Mouse (Mus musculus) intestine, postnatal 0 days (tissue): Measurements from ENCODE around the gene Scn3b. TPM values are rescaled to one million over a fixed set of nuclear protein-coding genes. Genes with fewer than 3 reads are reported as not detected.

Experiments used
- ATAC-seq: fragments of 200-750 bp; cut with Nextera tagmentation; 2 replicates; pipeline ENCODE4 v1.8.0; 2017; ENCODE audit warnings: mild to moderate bottlenecking, moderate TSS enrichment, moderate library complexity
- H3K27ac ChIP-seq: fragments of 300-500 bp; sonication (generic); 2 replicates; pipeline ENCODE4 v1.5.1; 2014; ENCODE audit warnings: mild to moderate bottlenecking, low read depth, low read length, moderate library complexity
- H3K27me3 ChIP-seq: fragments of 300-500 bp; sonication (generic); replicated peaks from 2 replicates; pipeline ENCODE4 v1.6.1; 2014; ENCODE audit warnings: low read length, mixed read lengths; ENCODE audit not compliant: control insufficient read depth, insufficient read depth
- H3K36me3 ChIP-seq: fragments of 300-500 bp; sonication (generic); 2 replicates; pipeline ENCODE4 v1.6.1; 2014; ENCODE audit warnings: mild to moderate bottlenecking, moderate library complexity; ENCODE audit not compliant: control insufficient read depth, insufficient read depth
- H3K4me1 ChIP-seq: fragments of 300-500 bp; sonication (generic); replicated peaks from 2 replicates; pipeline ENCODE4 v1.6.1; 2014; ENCODE audit warnings: antibody characterized with exemption, low read length, mixed read lengths; ENCODE audit not compliant: control insufficient read depth, insufficient read depth
- H3K4me2 ChIP-seq: fragments of 300-500 bp; sonication (generic); replicated peaks from 2 replicates; pipeline ENCODE4 v1.6.1; 2014; ENCODE audit warnings: low read depth, mild to moderate bottlenecking, moderate library complexity
- H3K4me3 ChIP-seq: fragments of 300-500 bp; sonication (generic); 2 replicates; pipeline ENCODE4 v1.5.1; 2014; ENCODE audit warnings: low read depth, low read length
- H3K9ac ChIP-seq: fragments of 300-500 bp; sonication (generic); 2 replicates; pipeline ENCODE4 v1.6.1; 2014; ENCODE audit warnings: mild to moderate bottlenecking, low read depth, low read length
- H3K9me3 ChIP-seq: fragments of 300-500 bp; sonication (generic); 2 replicates; pipeline ENCODE4 v1.6.1; 2016; ENCODE audit warnings: mixed run types; ENCODE audit not compliant: control insufficient read depth
- CTCF ChIP-seq: sonication (generic); IDR thresholded peaks from 2 replicates; pipeline ENCODE4 v1.5.1; 2016; ENCODE audit warnings: low read depth, mild to moderate bottlenecking, control low read depth, antibody characterized with exemption, moderate library complexity
- WGBS: fragments of 180-500 bp; shearing (Covaris S2); extraction: QIAGEN DNeasy Blood & Tissue Kit; methylation state at CpG from one replicate; pipeline ENCODE4 v1.1.7; 2014; 5-methylcytosine and 5-hydroxymethylcytosine counted together
- polyA plus RNA-seq: library from polyadenylated mRNA; unstranded; fragments of >200 nt; fragmentation: Nextera tagmentation; extraction: Ambion mirVana; gene quantifications from 2 replicates; pipeline ENCODE4 v1.2.1, GENCODE M21; 2015

The Scn3b gene
- polyA plus RNA-seq, 1 experiment from 2014 or later: 2.4 TPM

DNA sequence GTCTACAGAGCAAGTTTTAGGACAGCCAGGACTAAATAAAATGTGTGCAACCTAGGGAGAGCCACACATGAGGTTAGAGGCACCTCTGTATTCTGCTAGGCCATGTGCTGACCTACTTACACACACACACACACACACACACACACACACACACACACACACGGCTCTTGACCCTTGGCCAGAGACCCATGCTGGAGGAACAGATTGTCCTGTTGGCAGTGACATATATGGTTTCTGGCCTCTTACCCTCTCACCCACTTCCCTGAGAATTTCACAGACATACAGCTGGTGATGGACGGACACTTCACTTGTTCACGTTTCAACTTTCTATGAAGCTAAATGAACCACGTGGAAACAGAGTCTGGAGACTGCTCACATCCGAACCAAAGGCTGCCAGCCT, 49.8 kb downstream of the Scn3b start:
- Histone ChIP-seq H3K27me3 (no peaks in the 10 kb centered on the region), H3K4me1 (peaks cover 13% of the 10 kb centered on the region; the same call in 1 of the 2 replicates), H3K4me3 (no peak overlapping the region), H3K9ac (no peak overlapping the region), H3K4me2 (peak overlapping the region; percentile 55), H3K36me3 (peaks cover 5% of the 10 kb centered on the region; the same call in 1 of the 2 replicates), H3K27ac (peak overlapping the region; percentile 88; the same call in 1 of the 2 replicates), H3K9me3 (no peaks in the 10 kb centered on the region)
- no peak for TF ChIP-seq CTCF
- 75% methylated on average over 5 of the region's 5 CpGs for WGBS
- no peak for ATAC-seq

DNA sequence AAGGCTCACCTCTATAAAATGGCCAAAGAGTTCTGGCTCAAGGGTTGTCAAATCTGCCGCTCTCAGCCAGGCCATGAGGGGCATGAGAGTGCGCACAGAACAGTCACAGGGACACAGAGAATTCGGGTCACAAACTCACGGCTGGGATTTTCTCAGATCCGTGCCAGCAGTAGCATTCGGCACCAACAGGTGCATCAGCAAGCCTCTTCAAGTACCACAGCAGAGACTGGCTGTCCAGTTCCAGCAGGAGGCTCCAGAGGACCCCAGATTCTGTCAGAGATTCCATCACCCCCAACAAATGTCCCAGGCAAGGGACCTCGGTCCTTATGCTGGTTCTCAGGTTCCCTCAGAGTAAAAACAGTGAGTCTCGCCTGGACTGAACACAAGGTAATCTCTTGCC, 51.4 kb downstream of the Scn3b start:
- TF ChIP-seq CTCF: 0 out of 2 replicates have a peak, but pooled peaks have one; percentile 26
- peak overlapping the region; percentile 13; the same call in 1 of the 2 replicates for H3K9ac ChIP-seq
- H3K9me3 ChIP-seq: no peaks in the 10 kb centered on the region
- H3K4me3 ChIP-seq: peak overlapping the region; percentile 22
- peaks cover 12% of the 10 kb centered on the region; the same call in 1 of the 2 replicates for H3K4me1 ChIP-seq
- H3K36me3 ChIP-seq: no peaks in the 10 kb centered on the region
- peak overlapping the region; percentile 55 for H3K4me2 ChIP-seq
- no peak for ATAC-seq
- peak overlapping the region; percentile 88 for H3K27ac ChIP-seq
- 83% methylated on average over 8 of the region's 8 CpGs for WGBS
- H3K27me3 ChIP-seq: no peaks in the 10 kb centered on the region

DNA sequence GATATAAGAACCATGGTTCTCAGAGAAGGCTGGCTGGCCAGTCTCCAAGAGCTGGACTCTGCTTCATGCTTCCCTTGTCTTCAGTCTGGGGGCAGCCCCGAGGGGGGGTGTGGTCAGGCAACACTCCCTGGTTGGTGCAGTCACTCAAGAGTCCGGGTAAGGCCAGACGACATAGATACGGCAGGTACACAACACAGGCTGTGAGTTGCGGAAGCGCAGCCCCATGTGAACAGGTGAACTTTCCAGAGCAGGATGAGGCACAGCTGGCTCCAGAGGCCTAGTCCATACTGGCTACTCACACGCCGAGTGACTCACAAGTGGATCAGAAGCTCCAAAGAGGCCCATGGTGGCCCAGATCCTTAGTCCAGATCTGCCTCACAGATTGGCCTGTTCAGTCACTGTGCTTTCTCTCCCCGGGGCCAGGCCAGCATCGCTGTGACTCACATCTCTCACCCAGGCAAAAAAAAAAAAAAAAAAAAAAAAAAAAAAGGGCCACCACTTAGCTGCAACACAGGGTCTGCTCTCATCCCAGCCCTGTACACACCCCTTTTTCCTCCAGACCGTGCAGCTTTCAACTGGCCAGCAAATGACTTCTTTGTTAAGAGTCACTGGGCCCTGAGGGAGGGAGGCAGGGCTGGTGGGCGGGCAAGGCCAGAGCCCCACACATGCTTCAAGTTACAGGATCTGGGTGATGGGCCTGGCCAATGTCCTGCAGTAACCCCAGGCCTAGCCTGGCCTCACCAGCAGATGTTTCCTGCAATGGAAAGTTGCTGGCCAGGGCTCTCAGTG, 52.1 kb downstream of the Scn3b start:
- Histone ChIP-seq H3K27me3 (no peaks in the 10 kb centered on the region), H3K4me3 (peak overlapping the region; percentile 22; the same call in 1 of the 2 replicates), H3K9ac (peak overlapping the region; percentile 13; the same call in 1 of the 2 replicates), H3K9me3 (no peaks in the 10 kb centered on the region), H3K4me2 (peak overlapping the region; percentile 55), H3K27ac (peak overlapping the region; percentile 88), H3K36me3 (no peaks in the 10 kb centered on the region), H3K4me1 (peaks cover 9% of the 10 kb centered on the region; the same call in 1 of the 2 replicates)
- TF ChIP-seq CTCF: no peak
- peak; percentile 75 for ATAC-seq
- WGBS: 26% methylated on average over 12 of the region's 12 CpGs

DNA sequence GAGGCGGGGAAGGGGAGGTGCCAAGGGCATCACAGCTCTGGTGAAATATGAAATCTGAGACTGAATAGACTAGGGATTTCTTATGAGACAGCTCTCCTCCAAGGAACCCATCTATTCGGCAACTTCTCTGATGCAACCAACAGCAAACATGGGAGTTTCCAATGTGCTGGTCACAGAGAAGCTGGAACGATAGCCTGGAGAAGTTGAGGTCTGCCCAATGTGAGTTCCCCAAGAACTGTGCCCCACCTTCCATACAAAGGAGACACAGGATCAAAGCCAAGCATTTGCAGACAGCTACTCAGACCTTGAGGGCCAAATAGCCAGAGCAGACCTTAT, 52.6 kb downstream of the Scn3b start:
- no peak for TF ChIP-seq CTCF

DNA sequence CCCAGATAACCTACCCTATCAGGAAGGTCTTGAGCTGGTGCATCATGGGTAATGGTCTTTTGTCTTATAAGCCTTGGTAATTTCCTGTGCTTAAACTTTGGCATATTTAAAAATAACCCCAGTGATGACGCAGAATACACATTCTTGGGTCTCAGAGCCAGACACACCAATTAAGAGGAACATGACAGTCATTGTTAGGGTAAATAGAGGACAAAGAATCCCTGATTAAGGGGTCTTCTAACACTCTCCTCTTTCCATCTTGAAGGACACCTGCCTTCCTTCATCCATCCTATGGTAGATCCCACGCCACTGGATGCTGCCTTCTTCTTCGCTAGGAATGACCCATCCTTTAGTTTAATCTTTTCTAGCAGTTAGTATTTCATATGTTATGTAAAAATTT, 53.4 kb downstream of the Scn3b start:
- ATAC-seq: no peak
- Histone ChIP-seq H3K36me3 (peaks cover 7% of the 10 kb centered on the region; the same call in 1 of the 2 replicates), H3K27me3 (no peaks in the 10 kb centered on the region), H3K9ac (no peak overlapping the region), H3K4me3 (no peak overlapping the region), H3K27ac (peak overlapping the region; percentile 88; the same call in 1 of the 2 replicates), H3K4me1 (peaks cover 9% of the 10 kb centered on the region; the same call in 1 of the 2 replicates), H3K4me2 (no peak overlapping the region), H3K9me3 (no peaks in the 10 kb centered on the region)
- TF ChIP-seq CTCF: no peak
- 89% methylated on average over 3 of the region's 3 CpGs for WGBS

More for the DNA sequence above, 52.6 kb downstream of the Scn3b start:
- no peak for ATAC-seq
- no peak overlapping the region for H3K9ac ChIP-seq
- peaks cover 9% of the 10 kb centered on the region; the same call in 1 of the 2 replicates for H3K4me1 ChIP-seq
- H3K4me2 ChIP-seq: no peak overlapping the region
- no peak overlapping the region for H3K4me3 ChIP-seq
- peaks cover 3% of the 10 kb centered on the region; the same call in 1 of the 2 replicates for H3K36me3 ChIP-seq
- no peaks in the 10 kb centered on the region for H3K9me3 ChIP-seq
- 35% methylated on average over 3 of the region's 3 CpGs for WGBS
- peak overlapping the region; percentile 88 for H3K27ac ChIP-seq
- no peaks in the 10 kb centered on the region for H3K27me3 ChIP-seq

DNA sequence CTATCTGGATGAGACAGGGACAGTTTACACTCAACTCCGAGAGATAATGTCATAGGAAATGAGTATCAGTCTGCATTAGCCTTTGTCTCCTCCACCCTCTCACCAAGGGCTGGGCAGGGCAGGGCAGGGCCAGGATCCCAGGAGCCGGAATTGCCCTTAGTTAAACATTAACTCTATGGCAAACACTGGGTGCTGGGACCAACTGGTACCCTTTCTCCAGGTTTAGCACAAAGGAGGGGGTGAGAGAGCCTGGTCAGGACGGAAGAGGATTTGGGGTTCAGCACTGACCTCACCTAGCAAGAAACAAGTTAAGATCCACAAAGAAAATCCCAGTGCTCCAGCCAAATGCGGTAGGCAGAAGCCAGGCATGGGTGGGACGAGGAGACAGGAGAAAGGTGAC, 54.2 kb downstream of the Scn3b start:
- Histone ChIP-seq H3K27me3 (no peaks in the 10 kb centered on the region), H3K36me3 (peaks cover 7% of the 10 kb centered on the region; the same call in 1 of the 2 replicates), H3K4me2 (peak overlapping the region; percentile 60), H3K9me3 (no peaks in the 10 kb centered on the region), H3K9ac (peak overlapping the region; percentile 55), H3K27ac (peak overlapping the region; percentile 85), H3K4me1 (peaks cover 9% of the 10 kb centered on the region; the same call in 1 of the 2 replicates), H3K4me3 (peak overlapping the region; percentile 45)
- ATAC-seq: peak; percentile 71
- WGBS: 28% methylated on average over 5 of the region's 5 CpGs
- no peak for TF ChIP-seq CTCF
